Comparison of ENCODE assay signal across 17 mouse cellular contexts in the genomic region with DNA sequence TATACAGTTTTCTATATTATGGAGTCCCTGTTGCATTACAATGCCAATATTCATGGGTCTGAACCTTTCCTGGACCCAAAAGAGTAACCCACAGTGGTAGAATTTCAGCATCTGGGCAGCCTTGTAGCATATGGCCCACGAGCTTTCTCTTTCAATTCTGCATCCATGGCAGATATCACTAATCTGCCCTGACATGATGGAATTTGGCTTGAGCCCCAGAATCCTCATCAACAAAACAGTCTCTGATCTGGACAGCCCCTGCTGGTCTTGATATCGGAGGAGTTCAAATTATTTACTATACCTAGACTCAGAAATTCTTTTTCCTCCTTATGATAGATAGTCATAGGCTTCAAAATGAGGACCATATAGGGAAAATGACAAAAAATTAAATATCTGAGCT.
DNase-seq lines count a peak whose midpoint lies in the region; ATAC-seq and TF ChIP-seq lines count a peak whose summit lies in the region.
"Had no signal": no experiment of that assay in that cellular context is flagged by ENCODE, and none has a peak within 500 bp of the region (broad histone marks: within the 10 kb centered on the region; RNA-seq: fewer than 3 reads in every experiment).

No protein-coding gene starts in this region.

- no peak for ATAC-seq in forebrain, embryonic 12.5 days (ENCODE audit: low FRiP score)
- ATAC-seq: activated CD4-positive, CD25-positive, alpha-beta regulatory T cell, adult 4 months; forebrain, embryonic 14.5 days; forebrain, embryonic 16.5 days; Patski had no signal

- no peak overlapping the region for H3K27ac ChIP-seq in left cerebral cortex, adult 2 months
- H3K27ac ChIP-seq in forebrain, embryonic 12.5 days, result no peak overlapping the region
- H3K27ac ChIP-seq: embryonic facial prominence, embryonic 10.5 days; embryonic facial prominence, embryonic 12.5 days had no signal

- H3K9me3 ChIP-seq in forebrain, embryonic 12.5 days, result no peaks in the 10 kb centered on the region
- H3K9me3 ChIP-seq: embryonic facial prominence, embryonic 10.5 days; embryonic facial prominence, embryonic 12.5 days had no signal

- no peak overlapping the region for H3K9ac ChIP-seq in forebrain, embryonic 12.5 days
- H3K9ac ChIP-seq: embryonic facial prominence, embryonic 12.5 days had no signal

- H3K27me3 ChIP-seq in forebrain, embryonic 12.5 days, result no peaks in the 10 kb centered on the region
- H3K27me3 ChIP-seq: embryonic facial prominence, embryonic 12.5 days; Patski had no signal

- no peaks in the 10 kb centered on the region for H3K4me1 ChIP-seq in forebrain, embryonic 12.5 days
- H3K4me1 ChIP-seq: embryonic facial prominence, embryonic 10.5 days; embryonic facial prominence, embryonic 12.5 days had no signal

- H3K4me2 ChIP-seq in forebrain, embryonic 12.5 days, result no peak overlapping the region
- H3K4me2 ChIP-seq: embryonic facial prominence, embryonic 12.5 days had no signal

- H3K4me3 ChIP-seq in left cerebral cortex, adult 2 months, result no peak overlapping the region
- H3K4me3 ChIP-seq in forebrain, embryonic 12.5 days (replicated peaks), result no peak overlapping the region
- H3K4me3 ChIP-seq: embryonic facial prominence, embryonic 10.5 days; embryonic facial prominence, embryonic 12.5 days had no signal

- 86% methylated on average over 2 of the region's 2 CpGs for WGBS in forebrain, embryonic 12.5 days

- no peak for TF ChIP-seq CTCF in left cerebral cortex, adult 2 months (IDR thresholded peaks at IDR 0.05)

- no peaks in the 10 kb centered on the region for H3K36me3 ChIP-seq in forebrain, embryonic 12.5 days (replicated peaks)
- H3K36me3 ChIP-seq: embryonic facial prominence, embryonic 10.5 days; embryonic facial prominence, embryonic 12.5 days had no signal

- DNase-seq in cerebellum, postnatal 14 days, result peak; percentile 57
- DNase-seq in cerebellum, adult 11 months, result no peak
- peak; percentile 67 for DNase-seq in left cerebral cortex, postnatal 4 days
- no peak for DNase-seq in left cerebral cortex, adult 2 months (ENCODE audit: extremely low spot score in 1 of 2, low spot score in 2 of 2)
- DNase-seq in Muller cell, postnatal 12 days (ENCODE audit: inconsistent ontology term), result peak; percentile 77
- DNase-seq in retina, embryonic 14.5 days (ENCODE audit: low spot score), result peak; percentile 14
- DNase-seq in kidney, postnatal 14 days, result no peak
- DNase-seq: adrenal gland, adult 8-10 months; adrenal gland, postnatal 14 days; adrenal gland, postnatal 36 days had no signal

- intact Hi-C loops in left cerebral cortex, postnatal 4 days (cut with DNase I), result no loop called here
- intact Hi-C loops in left cerebral cortex, adult 2 months (cut with DNase I), result loop anchor here (5.0 kb wide), 1 partner anchor 469 kb away; no protein-coding TSS in a partner anchor

Comparison
In these comparisons a context has a peak if more than half of its experiments do, and no peak if none do; other contexts are left out.
1. DNase-seq: peak in cerebellum, postnatal 14 days (2 of 2), left cerebral cortex, postnatal 4 days (single experiment), Muller cell, postnatal 12 days (single experiment) and retina, embryonic 14.5 days (single experiment); none in cerebellum, adult 11 months (single experiment), left cerebral cortex, adult 2 months (0 of 2) and kidney, postnatal 14 days (single experiment).